Mouse (Mus musculus): ENCODE results near the gene Sars2.
A peak's percentile ranks its signal among the peaks of the same experiment; 100 is the strongest.

The Sars2 gene

DNA sequence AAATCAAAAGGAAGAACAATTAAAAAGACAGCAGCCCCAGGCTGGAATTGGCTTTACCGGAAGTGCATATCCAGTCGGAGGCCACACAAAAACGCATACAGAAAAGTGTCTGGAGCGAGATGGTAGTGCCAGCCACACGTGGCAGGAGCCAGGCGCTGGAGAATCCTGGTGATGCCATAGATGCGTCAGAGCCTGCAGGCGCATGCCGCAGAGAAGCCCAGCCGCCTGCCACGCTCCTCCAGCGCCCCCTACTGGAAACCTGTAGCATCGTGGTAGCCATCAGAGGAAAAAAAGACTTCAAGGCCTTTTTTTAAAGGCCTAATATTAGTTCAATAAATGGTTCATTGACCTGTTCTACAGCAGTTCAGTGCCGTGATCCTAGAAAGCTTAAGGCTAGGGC is 15.2 kb upstream of the Sars2 start:
- peak; percentile 83 for DNase-seq (ENCODE audit: extremely low spot score)

DNA sequence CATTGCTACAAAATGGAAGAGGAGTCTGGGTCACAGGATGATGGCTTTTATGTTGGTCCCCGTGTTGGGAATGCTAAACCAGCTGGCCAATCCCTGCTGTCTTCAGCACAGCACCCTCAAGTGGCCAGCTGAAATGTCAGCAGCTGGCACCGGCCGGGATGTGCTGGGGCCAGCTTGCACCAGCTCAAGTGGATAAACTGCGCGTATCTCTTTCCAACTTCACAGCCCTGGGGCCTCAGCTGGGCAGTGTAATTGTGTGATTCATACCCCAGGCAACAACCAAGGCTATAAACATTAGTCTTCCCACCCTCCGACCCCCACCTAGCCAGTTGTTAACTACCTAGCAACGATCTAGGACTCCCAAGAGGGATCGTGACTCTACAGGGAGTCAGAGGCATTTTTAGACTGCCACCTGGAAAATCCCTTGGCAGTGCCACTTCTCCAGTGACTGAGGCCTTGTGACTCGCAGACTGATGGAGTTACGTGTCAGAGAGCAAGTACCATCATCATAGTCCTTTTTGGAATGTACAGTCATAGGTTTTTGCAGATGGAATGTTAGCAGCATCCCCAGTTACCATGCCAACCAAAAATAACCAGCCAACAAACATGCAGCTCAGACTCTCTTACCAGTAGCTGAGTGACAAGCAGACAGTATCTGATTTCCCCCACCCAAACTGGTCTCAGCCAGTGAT is 14.0 kb upstream of the Sars2 start:
- DNase-seq (ENCODE audit: extremely low spot score), result no peak

DNA sequence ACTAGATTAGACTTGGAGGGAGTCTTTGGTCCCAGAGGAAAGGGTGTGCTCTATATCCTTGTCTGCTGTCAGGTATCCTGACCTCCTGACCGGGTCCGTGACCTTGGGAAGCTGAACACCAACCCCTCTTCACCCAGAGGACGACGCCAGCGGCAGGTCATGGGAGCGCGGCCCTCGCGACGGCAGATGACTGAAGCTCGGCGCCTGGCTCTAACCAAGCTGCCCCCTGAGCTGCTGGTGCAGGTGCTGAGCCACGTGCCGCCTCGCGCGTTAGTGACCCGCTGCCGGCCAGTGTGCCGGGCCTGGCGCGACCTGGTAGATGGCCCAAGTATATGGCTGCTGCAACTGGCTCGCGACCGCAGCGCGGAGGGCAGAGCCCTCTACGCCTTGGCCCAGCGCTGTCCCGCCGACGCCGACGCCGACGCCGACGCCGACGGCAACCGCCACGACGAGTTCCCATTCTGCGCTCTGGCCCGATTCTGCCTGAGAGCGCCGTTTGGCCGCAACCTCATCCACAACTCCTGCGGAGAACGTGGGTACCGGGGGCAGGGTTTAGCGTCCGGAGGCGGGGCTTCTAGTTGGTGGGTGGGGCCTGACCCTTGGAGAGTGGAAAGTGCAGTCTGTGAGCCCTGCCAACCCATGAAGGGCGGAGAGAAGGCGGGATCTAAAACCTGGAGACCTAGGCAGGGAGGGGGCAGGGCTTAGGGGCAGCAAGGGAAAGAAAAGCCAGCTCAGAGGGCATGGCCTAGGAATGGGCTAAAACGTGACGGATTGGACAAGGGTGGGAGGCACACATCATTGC is 9.2 kb upstream of the Sars2 start:
- DNase-seq (ENCODE audit: extremely low spot score), result peak; percentile 91

DNA sequence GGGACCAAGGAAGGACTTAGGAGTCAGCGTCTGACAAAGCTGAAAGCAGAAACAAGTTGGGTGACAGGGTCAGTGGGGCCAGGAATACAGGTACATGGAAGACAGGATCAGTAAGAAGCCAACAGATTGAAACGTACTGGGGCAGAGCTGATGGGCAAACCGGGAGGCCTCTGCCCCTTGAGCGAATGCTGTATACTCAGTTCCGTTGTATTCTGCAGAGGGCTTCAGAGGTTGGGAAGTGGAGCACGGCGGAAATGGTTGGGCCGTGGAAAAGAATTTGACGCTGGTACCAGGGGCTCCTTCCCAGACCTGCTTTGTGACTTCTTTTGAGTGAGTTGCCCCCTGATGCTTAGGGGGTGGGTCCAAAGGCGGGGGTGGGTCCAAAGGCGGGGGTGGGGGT is 8.6 kb upstream of the Sars2 start:
- DNase-seq (ENCODE audit: extremely low spot score), result no peak

DNA sequence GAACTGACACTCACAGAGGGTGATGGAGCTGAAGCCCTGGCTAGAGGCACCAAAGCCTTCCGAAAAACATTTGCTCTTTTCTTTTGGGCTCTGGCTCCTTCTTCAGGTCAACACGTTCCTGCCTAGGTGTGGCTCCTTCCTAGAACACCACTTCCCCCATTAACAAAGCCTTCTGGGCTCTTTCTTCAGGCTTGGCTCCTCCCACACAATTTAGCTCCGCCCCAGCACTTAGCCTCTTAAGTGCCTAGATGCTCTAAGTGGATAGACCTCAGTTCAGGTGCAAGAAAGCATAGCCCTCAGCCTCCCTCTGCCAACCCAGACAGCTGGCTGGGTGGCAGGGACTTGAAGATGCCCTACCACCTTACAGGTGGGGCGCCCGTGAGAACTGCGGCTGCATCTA is 6.1 kb upstream of the Sars2 start:
- DNase-seq (ENCODE audit: extremely low spot score), result no peak

DNA sequence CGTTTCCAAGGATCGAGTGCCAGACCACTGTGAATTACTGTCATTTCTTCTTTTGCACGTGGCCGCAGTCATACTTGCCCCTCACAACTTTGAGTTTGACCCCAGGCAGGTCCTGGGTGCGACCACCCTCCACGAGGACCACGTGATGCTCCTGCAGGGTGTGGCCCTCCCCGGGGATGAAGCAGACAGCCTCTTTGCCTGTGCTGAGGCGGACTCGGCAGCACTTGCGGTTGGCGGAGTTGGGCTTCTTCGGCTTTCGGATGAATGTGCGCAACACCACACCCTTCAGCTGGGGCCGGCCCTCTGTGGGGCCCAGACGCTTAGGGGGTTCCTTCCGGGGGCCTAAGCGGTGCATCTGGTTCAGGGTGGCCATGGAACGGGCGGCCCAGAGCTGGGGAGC is 2.0 kb upstream of the Sars2 start:
- no peak for DNase-seq (ENCODE audit: extremely low spot score)

DNA sequence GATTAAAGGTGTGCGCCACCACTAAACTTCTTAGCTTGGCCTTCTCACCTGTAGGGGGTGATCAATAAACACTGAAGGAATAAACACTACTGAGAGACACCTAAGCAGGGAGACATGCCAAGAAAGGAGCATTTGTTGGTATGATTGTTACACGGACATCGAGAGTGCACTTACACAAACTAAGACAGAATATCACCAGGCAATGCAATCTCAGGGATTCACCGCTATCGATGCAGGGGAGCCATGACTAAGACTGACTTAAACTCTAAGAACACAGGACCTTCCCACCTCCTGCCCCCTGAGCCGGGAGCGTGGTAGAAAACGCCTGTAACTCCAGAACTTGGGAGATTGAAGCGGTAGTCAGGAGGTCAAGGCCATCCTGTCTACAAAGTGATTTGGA is 843 bp upstream of the Sars2 start:
- no peak for DNase-seq (ENCODE audit: extremely low spot score)

DNA sequence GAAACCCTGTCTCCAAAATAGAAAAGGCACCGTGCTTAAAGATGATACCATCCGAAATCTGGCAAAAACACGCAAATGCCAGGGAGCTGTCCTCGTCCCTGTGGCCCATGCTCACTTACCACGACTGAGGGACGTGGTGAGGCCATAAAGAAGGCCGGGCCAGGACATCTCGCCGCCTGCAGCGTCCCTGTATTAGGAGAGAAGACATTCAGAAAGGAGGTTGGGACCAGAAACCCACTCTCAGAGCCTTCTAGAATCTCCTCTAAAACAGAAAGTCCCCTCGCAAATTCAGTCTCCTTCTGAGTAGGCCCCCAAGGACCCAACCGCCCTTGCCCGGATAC is 454 bp upstream of the Sars2 start:
- DNase-seq (ENCODE audit: extremely low spot score), result no peak

DNA sequence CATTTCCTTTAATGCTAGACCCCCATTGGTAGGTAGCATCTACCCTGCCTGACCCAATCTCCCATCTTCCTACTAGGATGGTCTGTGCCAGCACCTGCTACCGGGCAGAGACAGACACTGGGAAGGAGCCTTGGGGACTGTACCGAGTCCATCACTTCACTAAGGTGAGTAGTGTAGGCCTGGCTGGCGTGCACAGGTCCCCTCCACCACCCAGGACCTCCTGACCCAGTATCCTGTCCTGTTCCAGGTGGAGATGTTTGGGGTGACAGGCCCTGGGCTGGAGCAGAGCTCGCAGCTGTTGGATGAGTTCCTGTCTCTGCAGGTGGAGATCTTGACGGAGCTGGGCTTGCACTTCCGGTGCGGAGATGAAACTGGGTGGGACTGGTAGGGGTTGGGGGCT is 8.1 kb downstream of the Sars2 start:
- no peak for DNase-seq (ENCODE audit: extremely low spot score)

DNA sequence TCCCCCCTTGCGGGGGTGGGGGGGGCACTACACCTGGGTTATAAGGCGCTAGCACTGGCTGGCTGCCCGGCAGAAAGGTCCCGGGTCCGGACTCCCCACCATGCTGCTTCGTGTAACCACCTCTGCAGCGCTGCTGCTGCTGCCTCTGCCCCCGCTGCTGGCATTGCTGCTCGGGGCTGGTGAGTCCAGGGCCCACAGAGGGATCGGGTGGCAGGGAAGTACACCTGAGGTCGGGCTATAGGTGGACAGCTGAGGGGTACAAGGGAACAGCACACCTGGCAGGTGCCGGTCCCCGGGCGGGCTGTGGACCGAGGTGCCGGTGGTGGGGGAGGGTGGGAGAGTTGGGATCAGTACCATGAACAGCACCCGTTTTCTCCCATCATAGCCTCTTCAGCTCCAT is 14.3 kb downstream of the Sars2 start, which contains the start of gene Ccer2:
Gene Ccer2 (plus strand): TSS at position 96 of the 400 bp plus-strand sequence.
- no peak for DNase-seq (ENCODE audit: extremely low spot score)

DNA sequence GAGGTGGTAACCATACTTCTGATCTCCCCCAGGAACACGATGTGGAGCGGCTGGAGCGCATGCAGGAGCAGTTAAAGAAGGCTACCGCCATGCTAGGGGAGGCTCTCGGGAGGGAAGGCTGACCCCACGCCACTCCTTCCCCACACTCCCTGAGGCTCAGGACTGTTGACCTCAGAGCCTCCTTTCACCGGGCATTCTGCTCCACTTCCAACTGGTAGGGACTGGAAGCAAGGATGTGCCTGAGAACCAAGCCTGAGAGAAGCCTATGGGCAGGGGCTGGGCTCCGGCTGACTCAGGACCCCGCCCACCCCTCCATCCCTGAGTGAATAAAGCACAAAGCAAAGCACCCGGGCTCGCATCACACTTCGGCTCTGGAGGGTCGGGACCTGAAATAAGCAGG is 16.8 kb downstream of the Sars2 start:
- DNase-seq (ENCODE audit: extremely low spot score), result no peak

DNA sequence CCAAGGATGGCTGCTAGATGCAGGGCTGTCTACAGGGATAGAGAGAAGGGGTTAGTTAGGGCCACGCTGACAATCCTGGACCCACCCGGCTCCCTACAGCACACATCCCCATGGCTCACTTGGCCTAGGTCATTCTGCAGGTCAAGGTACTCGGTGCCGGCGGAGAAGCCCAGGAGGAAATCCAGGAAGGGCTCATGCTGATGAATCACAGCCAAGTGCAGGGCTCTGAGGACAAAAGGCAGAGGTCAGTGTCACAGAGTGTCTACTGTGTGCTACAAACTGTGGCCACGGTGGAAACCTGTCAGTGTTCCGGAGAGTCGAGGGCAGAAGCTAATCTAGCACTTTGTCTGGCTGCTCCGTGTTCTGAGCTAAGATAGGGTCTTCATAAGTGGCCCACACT is 20.1 kb downstream of the Sars2 start:
- DNase-seq (ENCODE audit: extremely low spot score), result no peak

DNA sequence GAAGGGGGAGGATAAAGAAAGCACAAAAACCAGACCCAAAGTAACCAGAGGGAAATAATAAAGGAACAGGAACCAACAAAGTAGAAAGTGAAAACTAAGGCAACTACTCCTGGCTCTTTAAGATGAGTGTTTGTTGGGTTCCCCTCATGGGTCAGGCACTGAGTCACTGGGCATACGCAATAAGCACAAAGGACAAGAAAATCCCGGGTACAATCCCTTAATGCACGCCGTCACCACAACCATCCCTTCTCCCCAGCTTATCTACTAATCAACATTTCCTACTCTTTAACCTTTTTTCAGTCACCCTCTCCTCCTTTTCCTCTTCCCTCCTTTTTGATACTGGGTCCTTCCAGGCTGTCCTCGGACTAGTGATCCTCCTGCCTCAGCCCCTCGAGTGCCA is 23.4 kb downstream of the Sars2 start:
- no peak for DNase-seq (ENCODE audit: extremely low spot score)

DNA sequence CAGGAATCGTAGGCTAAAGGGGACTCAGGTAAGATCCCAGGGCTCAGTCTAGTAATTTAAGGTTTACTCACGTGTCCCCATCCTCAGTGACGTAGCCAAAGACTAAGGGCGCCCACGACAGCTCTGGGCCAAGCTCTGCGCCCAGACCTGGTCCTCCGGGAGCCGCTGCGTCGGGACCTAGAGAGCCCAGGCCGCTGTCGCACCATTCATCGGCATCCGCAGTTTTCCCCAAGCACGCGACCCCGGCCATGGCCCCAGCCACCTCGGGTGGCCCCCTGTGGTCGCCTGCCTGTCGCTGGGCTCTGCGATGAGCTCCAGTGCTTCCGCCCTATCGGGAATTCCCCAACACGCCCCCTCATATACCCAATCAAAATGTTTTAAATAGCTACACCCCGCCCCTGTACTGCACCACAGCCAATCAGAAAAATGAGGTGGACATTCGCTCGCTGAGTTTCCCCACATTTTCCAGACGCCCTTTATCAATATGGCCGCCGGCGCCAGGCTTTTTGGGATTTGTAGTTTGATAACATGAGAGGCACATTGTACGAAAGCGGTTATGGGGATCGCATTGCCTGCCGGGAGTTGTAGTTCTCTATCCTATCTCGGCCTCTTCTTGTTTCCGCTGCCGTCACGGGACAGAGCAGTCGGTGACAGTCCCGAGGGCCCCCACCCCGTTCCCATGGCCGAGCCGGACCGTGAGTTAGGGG is 24.5 kb downstream of the Sars2 start, which contains the start of gene Sirt2:
Gene Sirt2 (plus strand): TSS at position 563 of the 707 bp plus-strand sequence.
- DNase-seq (ENCODE audit: extremely low spot score), result peak; percentile 99

DNA sequence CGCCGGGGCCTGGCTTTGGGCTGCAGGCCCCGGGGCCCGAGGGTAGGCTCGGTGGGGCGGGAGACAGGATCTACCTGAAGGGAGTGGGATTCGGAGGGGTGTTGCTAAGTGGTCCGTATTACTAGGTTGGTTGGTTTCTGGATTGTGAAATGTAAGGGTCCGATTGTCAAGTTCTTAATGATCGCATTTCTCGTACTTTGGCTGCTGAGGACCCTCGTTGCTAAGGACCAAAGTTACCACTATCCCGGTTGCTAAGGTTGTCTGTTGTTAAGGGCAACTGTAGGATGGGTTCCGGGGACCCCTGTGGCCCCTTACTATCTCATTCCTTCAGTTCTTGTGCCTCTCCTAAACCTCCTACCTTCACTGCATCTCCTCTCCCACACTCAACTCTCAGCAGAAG is 25.1 kb downstream of the Sars2 start:
- no peak for DNase-seq (ENCODE audit: extremely low spot score)

DNA sequence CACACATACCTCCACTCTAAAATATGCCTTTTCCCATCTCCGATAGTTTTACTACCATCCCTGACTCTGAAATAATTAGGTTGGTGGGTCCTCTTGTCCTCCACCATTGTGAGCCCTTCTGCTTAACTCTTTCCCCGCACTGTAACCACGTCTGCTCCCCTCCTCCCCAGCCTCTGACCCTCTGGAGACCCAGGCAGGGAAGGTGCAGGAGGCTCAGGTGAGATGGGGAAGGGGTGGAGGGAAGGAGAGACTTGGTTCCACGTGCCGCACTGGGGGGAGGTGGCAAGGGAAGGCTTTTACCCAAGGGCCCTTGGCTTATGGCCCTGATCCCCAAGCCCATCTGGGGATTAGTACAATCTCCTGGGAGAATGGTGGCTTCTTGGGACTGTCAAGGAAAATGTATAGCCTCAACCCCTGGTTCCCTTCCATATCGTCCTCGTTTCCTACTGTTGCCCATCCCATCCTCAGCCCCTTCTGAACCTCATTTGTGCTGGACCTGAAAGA is 25.7 kb downstream of the Sars2 start, which contains the start of gene Nfkbib:
Gene Nfkbib (minus strand): TSS at position 51 of the 504 bp plus-strand sequence.
- no peak for DNase-seq (ENCODE audit: extremely low spot score)

DNA sequence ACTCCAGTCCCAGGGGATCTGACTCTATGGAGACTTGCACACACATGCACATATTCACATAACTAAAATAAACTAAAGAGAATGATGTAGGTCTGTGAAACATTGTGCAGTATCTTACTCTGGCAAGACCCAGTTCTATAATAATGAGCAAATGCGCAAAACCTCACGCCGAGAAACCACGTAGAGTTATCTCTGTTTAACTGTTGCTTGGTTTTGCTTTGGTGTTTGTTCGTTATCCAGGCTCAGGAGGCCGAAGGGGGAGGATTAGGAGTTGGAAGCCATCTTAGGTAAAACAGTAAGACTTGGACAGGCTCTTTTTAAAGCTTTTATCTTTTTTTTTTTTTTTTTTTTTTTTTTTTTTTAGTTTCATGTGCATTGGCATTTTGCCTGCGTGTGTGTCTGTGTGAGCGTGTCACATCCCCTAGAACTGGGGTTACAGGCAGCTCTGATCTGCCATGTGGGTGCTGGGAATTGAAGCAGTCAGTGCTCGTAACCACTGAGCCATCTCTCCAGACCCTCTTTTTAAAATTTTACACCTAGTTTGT is 27.7 kb downstream of the Sars2 start:
- DNase-seq (ENCODE audit: extremely low spot score), result no peak

DNA sequence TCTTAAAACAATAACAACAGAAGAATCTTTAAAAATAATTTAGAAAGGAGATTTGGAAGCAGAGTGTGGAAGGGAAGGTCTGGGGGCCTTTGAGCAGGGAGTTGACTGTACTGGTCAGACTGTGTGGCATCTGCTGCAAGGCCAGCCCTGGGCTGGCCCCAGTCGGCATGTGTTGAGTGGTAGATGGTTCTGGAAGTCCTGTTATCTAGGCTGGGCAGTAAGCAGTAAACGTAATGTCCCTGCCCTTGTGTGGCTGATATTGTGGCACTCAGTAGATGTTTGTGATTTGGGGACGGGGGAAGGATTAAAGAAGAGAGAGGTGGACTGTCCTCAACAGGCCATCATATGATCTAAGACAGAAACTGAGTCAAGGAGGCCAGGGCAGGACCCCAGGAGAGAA is 28.5 kb downstream of the Sars2 start:
- no peak for DNase-seq (ENCODE audit: extremely low spot score)

DNA sequence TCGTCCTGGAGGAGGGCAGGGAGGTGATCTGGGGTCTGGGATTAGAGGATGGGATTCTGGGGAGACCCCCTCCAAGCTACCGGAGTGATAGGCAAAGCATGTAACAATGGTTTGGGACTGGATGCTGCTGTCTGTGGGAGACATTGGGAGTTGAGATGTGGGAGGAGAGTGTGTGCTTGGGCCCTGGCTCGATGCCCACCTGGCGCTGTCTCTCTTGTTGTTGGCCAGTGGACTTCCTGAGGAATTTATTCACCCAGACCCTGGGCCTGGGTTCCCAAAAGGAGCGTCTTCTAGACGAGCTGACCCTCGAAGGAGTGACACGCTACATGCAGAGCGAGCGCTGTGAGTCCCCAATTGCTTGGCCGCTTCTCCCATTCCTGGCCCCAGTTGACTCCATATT is 30.1 kb downstream of the Sars2 start:
- DNase-seq (ENCODE audit: extremely low spot score), result no peak

DNA sequence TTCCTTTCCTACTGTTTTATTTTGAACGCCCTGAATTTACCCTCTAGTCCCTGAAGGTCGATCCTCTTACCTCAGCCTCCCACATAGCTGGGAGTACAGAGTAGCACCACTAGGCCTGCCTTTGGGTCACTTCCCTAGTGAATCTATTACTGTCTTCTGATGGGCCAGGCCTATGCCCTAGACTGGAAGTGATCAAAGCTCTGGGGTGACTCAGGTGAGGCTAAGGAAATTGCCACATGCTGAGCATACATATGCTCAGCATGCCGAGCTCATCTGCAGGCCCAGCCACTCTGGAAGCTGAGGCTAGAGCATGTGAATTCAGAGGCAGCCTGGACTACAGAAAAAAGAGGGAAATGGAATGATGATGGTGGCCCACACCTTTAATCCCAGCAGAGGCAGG is 31.4 kb downstream of the Sars2 start:
- no peak for DNase-seq (ENCODE audit: extremely low spot score)

DNA sequence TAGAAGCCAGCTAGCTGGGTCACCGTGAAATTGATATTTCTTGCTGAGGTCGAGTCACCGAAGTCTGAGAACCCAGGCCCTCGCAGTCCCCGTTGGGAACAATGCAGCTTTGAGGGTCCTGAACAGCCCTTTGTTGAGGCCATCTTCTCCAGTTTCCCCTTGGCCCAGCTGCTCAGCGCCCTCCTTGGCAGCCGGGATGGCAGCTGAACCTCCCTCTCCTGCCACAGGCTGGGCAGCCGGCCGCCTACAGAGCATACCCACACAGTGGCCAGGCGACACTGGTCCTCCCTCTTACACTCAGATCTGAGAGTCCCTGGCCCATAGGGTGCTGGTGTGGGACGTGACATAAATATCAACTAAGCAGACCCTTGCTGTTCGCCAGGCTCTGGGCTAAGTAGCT is 32.4 kb downstream of the Sars2 start:
- DNase-seq (ENCODE audit: extremely low spot score), result no peak

DNA sequence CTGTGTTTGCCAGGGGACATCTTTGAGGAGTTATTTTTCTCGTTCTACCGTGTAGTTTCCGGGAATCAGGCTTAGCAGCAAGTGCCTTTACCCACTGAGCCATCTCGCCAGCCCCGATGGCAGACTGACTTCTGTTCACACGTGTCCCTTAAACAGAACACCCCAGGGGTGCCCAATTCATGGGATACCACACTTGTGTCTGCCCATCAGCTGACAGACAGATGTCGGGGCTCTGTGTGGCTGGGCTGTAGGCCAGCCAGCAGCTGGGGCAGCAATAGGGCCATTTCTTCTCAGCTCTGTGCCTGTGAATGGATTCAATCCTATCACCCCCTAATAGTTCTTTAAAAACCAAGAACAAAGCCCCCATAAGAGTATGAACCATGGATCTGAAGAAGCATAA is 33.3 kb downstream of the Sars2 start:
- DNase-seq (ENCODE audit: extremely low spot score), result no peak
